Mouse (Mus musculus) E14TG2a.4 (cell line): ENCODE results near the gene Spats1.

Experiments
- CTCF ChIP-seq: conservative IDR thresholded peaks from 2 replicates; pipeline ENCODE4 v1.5.1; 2014; ENCODE audit warnings: low read length
- POU5F1 ChIP-seq: IDR thresholded peaks from 2 replicates; pipeline ENCODE4 v1.6.1; 2014; ENCODE audit warnings: low read length, borderline replicate concordance

DNA sequence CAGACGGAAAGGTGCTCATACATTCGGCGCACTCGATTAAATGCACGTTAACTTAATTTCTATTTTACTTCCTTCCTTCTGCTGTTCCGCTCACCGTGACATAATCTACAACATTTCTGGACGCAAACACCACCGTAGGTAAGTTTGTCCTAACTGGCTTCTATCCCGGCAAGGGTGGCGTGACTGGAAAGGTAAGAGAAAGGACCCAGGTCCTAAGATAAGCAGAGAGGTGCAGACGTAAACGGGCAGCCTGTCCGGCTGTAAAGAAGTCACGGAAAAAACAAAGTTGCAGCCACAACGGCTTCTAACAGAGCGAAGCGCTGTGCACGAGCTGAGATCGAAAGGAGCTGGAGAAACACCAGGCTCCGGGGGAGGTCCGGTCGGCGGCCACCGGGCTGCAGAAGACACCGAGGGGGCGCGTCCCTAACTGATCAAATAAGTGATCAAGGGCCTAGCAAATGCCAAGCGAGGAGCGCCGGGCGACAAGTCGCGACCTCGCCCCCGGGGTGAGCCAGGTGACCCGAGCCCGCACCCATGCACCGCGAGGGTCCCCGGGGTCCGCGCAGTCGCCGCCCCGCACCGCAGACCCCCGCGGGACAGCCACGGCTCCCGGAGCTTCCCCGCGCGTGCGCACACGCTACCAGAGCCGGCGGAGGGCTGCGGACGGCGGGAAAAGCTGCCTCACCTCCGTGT is 42.4 kb downstream of the Spats1 start:
- no peak for TF ChIP-seq CTCF
- TF ChIP-seq POU5F1, result no peak
